Mouse (Mus musculus) c-Kit-negative CD71-positive TER-119-positive erythroid progenitor cells, embryonic 14.5 days (primary cell): ENCODE data around the gene Styx.

Experiments used
- DNase-seq: peaks from one replicate; pipeline ENCODE4 v3.0.0-alpha.2; 2013; ENCODE audit warnings: low read depth, low spot score

The Styx gene

DNA sequence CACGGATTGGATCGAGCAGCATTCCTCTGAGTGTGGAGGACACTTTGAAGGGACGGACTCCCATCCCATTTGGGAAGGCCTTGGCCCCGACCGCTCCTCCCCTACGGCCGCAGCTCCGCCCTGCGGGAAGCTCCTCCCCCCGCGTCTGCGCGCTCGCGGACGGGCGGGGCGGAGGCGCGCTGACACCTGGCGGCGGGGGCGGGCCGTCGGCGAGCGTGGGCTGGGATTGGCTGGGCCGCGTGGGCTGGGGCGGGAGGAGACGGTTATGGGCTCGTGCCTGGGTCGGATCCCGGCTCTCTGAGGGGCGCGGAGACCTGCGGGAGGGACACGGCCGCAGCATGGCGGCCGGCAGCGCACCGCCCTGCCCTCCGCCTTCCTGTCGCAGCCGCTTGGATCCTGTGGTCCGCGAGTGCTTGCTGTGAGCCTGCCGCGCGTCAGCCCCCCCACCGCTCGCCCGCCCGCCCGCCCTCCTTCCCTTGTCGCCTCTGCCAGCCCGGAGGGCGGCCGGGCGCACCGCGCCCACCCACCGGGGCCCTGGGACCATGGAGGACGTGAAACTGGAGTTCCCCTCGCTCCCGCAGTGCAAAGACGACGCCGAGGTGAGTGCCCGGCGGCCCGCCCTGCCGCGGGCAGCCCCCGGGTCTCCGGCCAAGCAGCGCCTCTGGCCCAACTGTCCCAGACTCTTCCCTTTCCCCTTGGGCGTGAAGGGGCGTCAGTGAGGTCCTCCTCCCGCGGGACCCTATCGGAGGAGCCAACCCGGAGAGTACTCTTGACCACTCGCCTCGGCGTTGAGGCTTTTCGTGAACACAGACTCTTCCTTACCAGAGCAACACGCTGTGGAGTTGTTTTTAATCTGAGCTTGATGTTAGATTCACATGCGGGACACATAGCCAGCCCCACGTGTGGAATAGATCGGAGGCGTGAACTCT is at the start of gene Styx:
Gene Styx (plus strand): TSS at position 163 of the 929 bp plus-strand sequence.
- DNase-seq = peak; percentile 82

GRCm38 (mm10) chr14:45303939-45304338 is 47.0 kb upstream of the Styx start:
- DNase-seq = no peak

DNA sequence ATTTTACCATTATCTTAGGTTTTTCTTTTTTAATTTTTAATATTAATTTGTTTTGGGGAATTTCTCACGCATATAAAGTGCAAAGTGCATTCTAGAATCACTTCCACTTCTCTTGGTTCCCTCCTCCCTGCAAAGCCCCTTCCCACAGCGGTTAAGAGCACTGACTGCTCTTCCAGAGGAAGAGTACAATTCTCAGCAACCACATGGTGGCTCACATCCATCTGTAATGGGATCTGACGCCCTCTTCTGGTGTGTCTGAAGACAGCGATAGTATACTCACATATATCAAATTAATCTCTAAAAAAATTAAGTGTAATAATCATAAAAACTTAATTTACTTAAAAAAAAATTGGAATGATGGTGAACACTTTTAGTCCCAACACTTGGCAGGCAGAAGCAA is 46.5 kb upstream of the Styx start:
- DNase-seq = no peak

- DNase-seq = no peak
Measured at GRCm38 (mm10) chr14:45305852-45306251, 45.0 kb upstream of the Styx start.

DNA sequence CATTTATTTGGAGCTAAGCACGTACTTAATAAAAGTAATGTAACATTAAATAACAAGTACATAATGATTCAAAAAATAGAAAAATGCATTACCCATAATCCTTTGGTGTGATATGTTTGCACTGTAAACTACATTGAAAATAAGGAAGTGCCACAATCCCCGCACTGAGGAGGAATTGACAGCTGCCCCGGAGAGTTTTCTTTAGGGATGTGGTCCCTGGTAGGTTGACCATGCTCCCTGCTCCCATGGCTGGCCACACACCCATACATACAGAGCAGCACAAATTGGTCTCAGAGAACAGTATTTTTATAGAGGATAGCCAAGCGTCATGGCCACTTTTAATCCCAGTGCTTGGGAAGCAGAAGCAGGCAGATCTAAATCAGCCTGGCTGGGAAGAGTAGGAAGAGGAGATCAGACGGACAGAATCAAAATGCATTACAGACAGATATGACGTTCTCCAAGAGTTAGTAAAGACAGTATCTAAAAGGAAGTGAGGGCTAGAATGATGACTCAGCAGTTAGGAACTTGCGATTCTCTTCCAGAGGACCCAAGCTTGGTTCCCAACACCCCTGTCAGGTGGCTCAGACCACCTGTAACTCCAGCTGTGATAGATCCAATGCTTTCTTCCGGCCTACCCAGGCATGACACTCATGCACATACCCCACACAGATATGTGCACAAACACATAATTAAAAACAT is 43.1 kb upstream of the Styx start:
- DNase-seq = no peak

- no peak for DNase-seq
Measured at GRCm38 (mm10) chr14:45309646-45310045, 41.2 kb upstream of the Styx start.

DNA sequence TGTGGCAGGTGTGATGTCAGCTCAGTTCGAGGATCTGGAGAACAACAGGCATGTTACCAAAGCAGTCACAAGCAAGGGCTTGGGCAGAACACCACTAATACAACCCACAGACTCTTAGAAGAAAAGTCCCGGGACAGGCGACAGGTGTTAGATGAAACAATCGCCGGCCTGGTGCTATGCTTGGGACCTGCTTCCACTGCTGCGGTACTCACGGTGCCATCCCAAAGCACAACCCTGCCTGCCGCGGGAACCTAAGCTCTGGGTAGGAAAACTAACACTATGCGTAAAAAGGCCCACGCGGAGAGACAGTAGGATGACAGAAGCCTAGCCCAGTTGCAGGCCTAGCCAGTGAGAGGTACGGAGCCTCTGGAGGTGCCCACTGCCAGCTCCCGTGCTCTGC is 40.8 kb upstream of the Styx start:
- DNase-seq = no peak

DNA sequence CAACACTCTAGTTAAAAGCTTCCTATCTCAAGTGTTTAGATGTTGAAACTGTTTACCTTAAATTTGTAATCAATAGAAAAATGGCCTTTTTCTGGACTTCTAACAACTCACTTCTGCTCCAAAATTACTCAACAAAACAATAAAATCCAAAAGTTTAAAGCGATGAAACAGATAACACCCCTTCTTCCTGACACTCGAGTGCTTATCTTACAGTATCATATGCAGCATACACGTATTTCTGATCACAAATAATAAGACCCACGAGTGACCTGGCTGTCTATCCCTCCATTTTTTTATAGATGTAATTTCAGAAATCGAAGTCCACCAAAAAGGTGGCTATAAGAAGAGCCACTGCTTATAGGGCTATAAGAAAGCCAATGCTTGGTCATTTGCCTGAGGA is 34.0 kb upstream of the Styx start:
- no peak for DNase-seq

- peak; percentile 50 for DNase-seq
Measured at GRCm38 (mm10) chr14:45317921-45318411, 32.9 kb upstream of the Styx start.

DNA sequence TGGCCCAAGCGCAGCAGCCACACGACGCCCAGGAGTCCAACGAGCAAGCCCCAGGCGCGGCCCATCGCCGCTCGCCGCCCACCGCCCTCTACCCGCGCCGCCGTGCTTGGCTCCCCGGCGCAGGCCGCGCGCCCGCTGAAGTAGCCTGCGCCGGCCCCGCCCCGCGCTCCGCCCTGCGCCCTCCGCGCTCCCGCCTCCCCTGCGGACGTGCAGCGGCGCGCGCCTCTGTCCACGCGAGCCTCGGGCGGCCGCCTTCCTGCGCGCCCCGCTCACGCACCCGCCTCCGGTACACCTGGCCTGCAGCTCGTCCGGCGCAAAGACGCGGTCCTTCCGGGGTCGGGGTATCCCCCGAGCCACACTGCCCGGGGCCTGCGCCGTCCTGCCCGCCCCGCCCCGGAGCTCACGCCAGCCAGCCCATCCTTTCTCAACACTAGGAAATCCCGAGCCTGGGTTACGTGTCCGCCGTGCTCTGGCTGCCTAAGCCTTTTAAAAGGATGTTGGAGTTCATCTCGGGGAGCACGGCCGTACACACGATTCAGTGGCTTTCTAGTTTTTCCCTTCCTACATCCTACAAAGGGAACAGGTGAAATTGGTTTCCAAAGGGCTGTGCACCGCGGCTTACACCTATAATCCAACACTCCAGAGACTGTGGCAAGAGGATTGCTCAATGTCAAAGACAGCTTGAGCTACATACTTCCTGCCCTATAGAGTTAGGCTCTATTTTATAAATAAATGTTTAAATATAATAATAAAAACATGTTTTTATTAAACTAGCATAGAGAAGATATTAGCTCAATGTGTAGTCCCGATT is 32.3 kb upstream of the Styx start, which contains the start of gene Ero1l:
Gene Ero1l (minus strand): TSS at position 346 of the 811 bp plus-strand sequence.
- peak; percentile 68 for DNase-seq

- peak; percentile 34 for DNase-seq
Measured at GRCm38 (mm10) chr14:45319237-45319610, 31.7 kb upstream of the Styx start.

DNA sequence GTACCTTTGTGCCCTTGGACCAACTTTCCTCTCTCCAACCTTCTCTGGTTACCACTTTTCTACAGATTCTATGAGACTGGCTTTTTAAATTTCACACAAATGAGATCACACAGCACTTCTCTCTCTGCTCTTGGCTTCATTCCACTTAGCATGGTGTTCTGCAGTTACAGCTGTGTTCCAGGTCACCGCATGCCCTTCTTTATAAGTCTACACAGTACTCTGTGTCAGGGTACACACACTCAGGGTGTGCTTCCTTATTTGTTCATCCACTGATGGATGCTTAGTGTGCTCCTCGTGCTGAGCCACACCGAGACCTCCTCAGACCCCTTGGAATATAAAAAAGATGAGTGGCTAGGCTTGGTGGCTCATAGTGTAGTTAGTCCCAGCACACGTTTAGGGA is 30.8 kb upstream of the Styx start:
- no peak for DNase-seq

GRCm38 (mm10) chr14:45321067-45321466 is 29.8 kb upstream of the Styx start:
- DNase-seq = no peak

GRCm38 (mm10) chr14:45321622-45322021 is 29.3 kb upstream of the Styx start:
- peak; percentile 60 for DNase-seq

GRCm38 (mm10) chr14:45322450-45322849 is 28.4 kb upstream of the Styx start:
- no peak for DNase-seq

DNA sequence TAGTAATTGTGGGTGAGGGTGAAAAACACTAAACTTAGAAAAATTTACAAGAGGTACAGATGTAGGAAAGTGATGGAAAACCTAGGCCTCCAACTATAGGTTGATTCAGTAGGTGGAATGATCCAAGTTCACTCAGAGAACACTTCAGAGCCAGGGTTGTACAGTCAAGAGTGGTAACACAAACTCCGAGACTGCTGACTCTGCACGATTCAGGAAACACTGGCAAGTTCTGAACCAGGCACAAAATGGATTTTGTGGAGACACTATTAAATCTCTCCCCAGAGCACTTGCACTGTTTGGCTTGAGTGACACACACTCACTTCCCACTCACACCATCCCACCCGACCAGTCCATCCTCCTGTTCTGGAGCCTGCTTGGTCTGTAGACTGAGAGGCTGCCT is 27.6 kb upstream of the Styx start:
- no peak for DNase-seq

- no peak for DNase-seq
Measured at GRCm38 (mm10) chr14:45325471-45325870, 25.4 kb upstream of the Styx start.

- DNase-seq = no peak
Measured at GRCm38 (mm10) chr14:45328072-45328713, 22.7 kb upstream of the Styx start.

GRCm38 (mm10) chr14:45329018-45329588 is 21.8 kb upstream of the Styx start:
- DNase-seq = no peak

DNA sequence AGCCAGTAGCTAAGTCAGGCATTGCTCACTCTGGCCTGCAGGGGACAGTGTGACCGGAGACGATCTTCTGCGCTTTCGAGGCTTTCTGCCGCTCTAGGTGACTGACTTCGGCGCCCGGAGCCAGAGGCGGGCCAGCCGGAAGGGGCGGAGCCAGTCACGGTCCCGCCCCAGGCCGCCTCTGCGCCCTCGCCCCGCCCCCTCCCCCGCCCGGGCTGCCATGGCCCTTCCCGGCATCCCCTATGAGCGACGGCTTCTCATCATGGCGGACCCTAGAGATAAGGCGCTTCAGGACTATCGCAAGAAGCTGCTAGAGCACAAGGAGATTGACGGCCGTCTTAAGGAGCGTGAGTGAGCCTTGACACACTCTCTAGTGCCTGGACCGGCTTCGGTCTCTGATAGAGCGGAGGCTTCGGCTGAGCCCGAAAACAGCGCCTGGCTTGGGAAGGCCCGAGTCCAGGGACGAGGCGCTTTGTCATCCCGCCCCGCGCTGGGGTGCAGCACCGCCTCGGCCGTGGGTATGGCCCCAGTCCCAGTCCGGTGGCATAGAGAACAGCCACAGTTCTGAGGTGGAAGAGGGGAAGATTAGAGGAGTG is 21.2 kb upstream of the Styx start, which contains the start of gene Psmc6:
Gene Psmc6 (plus strand): TSS at position 200 of the 593 bp plus-strand sequence.
- DNase-seq = peak; percentile 89
